Mouse (Mus musculus): Measurements from ENCODE around the gene Podxl2.

Podxl2 gene

GRCm38 (mm10) chr6:88793872-88794271 is 81.0 kb downstream of the Podxl2 start:
- no peak for DNase-seq

DNA sequence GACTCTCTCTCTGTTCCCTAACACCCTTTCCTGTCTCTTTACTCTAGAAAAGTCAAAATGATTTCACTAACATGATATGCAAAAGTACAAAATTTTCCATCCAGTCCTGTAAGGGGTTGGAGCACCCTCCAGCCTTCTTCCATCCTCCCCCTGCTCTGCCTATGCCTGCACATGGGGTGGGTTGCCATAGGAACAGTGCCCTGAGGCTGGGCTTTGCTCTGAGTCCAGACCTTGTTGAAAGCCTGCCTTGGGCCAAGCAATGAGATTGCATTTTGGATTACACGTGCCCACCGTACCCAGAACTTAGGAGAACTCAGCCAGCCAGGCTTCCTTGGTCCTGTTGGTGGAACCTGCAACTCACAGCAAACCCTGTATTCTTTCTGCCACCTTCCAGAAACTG is 81.6 kb downstream of the Podxl2 start:
- DNase-seq, result no peak

Data from lung, postnatal 36 days (tissue).